Mouse (Mus musculus) v-Abl transformed pro-B cells (cell line): ENCODE measurements at regions not wholly inside any gene's neighbourhood (a gene's known extent, or its start where the extent isn't known, plus 50 kb on each side); places are given as distances from the start of the nearest gene placed in this dataset.

Experiments used
- in situ Hi-C, 2 experiments: fragments of 400-800 bp; cut with MboI; formaldehyde crosslinking; loops; one replicate each; pipeline ENCODE4 v1.15.1; 2025; ENCODE audit not compliant: unreplicated experiment in 2 of 2

DNA sequence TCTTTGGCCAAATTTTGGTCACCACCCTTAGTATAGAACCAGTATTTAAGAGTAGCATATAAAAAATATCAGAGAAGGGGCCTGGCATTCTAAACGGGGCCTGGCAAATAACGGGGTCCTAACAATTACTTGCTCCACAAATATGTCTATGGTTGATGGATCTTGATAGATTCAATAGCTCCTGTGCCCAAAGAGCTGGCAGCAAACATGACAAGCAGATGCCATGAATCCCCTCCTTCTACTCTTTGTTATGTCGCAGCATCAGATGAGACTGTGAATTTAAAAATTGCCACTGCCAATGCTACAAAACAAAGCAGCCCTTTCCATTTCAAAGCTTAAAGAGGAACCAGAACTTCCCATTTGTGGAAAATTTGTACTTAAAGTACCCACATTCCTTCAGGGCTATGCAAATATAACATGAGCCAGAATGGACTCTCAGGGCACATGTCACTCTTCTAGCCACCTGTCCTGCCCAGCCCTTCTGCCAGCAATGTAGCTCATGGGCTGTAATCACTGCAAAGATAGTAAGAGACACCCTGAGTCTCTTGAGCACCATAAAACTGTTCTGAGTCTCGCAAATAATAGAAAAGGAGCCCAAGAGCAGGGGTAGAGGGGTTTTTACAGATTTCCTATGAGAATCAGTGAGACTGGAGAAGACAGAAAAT is 342.4 kb upstream of the Kirrel3 start:
- in situ Hi-C loops = loop anchor here in 1 of 2 experiments (25.0 kb wide), 1 partner anchor 881 kb away; no protein-coding TSS in a partner anchor

DNA sequence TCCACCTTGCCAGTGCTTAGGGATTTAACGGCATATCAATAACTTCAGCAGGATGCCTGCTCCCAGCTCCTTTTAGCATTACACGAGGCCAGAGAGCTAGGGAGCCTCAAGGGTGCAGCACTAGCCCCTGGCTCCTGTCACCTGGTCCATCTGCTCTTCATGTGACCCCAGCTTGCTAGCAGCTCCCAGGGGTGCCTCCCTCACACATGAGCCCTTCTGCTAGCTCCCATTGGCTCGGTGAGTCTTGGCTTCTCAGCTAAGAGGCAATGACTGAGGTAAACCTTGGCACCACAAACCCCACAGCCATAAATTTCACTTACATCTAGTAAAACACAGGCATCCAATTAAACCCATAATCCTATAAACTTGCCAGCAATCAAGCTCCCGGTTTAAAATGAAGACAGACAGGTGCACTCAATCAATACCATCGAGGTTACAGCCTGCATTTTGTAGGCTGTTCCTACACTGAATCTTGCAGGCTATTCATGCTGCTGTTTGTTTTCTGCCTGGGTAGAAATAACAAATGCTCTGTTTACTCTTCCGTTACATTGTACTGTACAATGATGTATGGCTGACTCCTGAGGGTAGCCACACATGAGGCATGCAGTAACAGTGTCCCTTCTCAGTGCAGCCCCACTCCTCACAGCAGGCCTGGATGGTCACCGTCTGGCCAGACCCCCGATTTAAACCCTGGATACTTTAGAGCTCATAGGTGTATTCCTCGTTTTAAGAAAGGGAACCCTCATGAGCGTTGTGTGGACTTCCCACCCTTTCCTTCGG is 330.3 kb upstream of the Kirrel3 start:
- in situ Hi-C loops = no loop called here

DNA sequence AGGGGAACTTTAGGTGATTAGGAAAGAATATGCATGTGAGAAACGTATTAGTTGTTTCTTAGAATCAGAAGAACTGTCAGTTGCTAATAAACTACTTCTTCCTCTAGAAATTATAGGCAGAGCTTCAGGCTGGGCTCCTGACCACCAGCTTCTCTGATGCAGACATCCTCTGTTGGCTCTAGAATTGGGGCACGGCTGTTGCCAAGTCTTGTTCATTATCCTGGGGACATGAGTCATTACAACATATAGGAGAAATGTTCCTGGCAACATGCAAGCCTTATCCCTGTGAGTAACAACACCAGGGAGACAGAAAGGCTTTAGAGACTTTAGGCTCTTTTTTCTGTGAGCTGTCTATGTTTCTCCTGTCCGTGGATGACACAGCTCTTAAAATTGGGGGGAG is 329.1 kb upstream of the Kirrel3 start:
- in situ Hi-C loops = no loop called here

DNA sequence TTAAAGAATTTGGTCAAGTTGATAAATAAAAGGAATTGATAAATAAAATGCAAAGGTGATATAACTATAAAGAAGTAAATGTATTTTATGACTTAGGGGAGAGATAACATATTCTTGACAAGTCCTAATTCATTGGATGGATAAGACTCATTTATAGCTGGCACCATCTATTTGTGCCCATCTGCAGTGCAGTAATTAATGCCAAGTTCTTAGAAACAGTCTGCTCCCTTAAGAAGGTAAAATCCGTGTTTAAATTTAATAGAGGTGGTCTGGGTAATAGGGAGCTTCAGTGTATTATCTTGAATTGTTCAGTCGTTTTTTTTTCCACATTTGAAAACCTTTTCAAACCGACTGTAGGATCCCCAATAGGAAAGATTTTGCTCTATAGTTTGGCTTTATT is 324.6 kb upstream of the Kirrel3 start:
- in situ Hi-C loops = no loop called here

DNA sequence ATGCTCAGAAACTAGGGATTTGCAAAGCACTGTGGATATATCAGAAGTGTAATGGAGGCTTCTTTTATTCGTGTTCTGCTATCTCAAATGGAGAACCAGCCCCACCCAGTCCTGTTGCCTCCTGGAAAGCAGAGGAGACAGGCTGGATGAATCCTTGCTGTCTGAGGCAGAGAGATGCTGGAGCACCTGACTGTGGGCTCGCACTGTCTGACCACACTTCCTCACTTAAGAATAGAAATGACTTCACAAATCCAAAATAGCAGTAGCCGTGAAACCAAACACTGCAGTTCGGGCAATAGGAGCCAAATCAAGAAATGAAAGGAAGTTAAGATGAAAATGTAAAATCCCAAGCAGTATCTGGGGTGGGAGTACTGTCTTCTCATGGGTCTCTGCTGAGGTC is 299.4 kb upstream of the Kirrel3 start:
- in situ Hi-C loops = no loop called here

DNA sequence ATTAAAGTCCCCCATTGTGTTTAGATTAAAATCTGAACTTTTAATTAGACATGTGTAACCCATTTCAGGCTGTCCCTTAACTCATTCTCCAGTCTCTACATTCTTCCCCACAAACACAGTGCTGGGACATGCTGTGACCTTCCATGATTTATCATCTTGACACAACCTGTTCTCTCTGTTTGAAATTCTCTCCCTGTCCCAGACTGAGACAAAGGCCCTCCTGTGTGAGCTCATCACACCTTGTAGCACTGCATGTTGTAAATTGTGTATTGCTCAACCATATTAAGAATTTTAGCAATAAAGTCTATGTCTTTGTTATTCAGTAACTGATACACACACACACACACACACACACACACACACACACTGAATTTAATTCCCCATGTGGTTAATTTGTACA is 293.2 kb upstream of the Kirrel3 start:
- in situ Hi-C loops = no loop called here

DNA sequence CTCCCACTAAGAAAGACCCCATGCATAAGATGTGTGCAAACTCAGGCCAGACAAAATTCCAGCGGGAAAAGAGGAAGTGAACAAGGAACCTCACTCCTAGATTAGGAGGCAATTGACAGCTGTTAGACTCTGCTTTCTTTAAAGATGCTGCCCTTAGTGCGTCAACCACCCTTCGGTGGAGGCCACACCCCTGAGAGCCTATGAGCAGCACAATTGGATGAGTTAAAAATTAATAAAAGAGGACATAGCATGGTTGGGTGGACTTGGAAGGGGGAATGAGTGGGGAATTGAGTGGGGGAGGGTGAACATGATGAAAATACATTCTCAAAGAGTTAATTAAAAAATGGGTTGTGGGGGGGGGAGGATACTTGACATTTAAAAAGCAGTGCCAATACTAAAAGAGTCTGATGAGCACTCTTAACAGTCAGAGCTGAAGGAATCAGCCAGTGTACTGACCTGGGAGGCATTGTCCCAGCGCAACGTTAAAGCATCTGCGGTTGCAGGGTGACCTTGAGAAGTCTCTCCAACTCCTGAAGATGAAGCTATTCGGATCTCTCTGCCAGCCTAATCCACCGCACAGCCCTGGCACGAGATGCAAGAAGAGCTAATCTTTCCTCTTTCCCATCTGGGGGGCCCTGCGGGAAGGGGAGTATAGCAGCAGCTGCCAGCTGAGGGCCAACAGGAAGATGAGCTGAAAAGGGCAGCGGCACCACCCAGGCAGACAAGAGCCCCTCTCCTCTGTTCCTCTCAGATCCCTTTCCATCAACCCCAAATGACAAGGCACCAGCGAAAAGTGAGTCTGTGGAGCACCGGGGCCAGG is 283.4 kb upstream of the Kirrel3 start:
- in situ Hi-C loops = no loop called here

DNA sequence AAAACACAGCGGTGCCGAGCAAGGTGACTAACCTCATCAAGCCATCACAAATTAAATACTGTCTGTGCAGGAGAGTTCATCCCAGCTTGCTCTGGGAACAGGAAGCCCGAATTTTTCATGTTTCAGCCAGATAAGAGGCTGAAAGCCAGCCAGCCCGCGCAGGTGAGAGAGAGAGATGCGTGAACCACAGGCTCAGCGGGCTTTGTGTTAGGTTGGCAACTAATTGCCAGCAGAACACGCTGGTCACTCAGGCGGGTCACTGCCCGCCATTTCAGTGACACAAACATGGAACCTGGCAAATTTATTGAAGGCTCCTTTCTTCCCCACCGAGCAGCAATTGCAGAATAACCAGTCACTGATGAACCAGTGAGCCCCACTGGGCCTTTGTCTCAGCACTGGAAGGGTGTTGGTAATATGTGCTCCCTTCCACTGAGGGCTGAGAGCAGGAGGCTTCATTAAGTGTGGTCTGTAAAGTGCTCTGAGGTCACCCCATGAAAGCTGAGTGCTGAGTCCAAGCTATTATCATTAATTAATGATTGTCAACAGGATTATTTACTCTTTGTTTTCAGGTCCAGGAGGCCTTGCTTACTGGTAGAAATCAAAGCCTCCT is 282.6 kb upstream of the Kirrel3 start:
- in situ Hi-C loops = no loop called here

DNA sequence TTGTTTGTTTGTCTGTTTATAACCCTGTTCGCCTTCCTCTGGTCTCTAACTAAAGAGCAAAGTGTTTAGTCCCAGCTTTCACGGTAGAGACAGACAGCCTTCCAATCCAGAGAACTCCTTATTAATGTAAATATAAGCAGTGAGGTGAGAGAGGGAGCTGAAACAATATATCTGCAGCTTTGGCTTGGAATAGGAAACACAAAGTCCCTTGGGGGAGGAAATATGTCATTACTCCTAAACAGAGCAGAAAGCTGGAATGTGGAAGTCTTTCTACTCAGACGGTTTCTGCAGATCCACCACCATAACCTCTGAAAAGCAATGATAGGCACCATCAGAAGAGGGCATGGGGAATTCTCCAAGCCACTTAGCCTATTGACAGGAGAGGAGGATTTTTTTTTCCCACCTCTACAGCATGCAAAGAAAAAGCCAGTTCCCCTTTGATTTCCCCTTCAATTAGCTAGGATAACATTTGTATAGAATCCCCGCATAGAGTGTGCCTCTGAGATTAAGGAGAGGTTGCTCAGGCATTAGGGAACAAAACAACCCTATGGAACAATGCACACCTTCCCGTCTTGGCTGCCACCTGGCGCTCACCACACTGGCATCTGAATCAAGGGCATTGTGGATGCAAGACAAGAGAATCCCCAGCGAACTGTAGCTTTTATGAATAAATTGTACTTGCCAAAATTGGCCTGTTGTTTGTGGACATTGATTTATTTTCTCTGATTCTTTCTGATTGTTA is 281.9 kb upstream of the Kirrel3 start:
- in situ Hi-C loops = no loop called here

DNA sequence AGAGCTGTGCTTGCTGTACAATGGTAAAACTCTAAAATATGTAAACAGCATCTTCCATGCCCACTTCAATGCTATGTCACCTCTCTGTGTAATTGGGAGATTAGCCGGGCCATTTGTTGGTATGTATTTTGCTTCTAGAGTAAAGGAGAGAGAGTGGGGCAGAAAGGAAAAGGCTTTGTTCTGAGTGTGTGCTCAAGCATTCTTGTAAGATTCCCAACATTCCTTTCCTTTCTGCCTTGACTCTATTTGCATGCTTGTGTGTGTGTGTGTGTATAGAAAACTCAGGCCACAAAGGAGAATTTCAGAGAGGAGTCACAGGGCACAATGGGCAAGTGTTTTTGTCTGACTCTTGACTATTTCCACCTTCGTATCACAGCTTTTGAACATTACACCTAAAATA is 281.2 kb upstream of the Kirrel3 start:
- in situ Hi-C loops = no loop called here

DNA sequence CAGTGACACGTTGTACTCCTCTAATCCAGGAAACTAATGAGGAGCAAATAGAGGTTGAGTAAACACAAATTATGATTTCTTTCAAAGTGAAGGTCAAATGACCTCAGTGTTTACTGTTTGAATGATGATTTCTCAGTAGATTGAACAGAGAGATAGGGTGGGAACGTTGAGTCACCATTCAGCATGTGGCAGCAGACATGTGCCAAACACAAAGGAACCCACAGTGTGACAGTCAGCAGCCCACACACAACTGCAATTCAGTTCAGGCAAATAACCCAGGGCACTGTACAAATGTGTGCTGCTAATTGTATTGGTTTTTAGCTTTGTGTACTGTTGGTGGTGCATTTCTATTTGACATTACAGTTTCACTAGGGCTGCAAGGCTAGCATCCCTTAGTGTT is 254.1 kb upstream of the Kirrel3 start:
- in situ Hi-C loops = no loop called here

DNA sequence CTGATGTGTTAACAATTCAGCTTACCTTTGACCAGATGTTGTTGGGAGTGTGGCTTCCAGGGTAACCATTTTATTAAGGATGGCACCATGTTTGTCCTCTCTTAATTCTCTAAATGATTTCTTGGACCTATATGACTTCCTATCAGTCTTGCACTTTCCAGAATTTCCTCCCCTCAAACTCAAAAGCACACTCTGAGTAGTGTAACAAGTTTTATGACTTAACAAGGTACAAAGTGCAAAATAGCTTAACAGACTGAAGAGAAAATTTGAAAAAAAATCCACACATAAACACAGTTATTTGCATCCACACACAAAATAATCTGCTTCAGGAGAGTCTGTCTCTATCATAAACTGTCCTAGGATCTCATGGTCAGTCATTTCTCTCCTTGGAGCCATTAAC is 251.0 kb upstream of the Kirrel3 start:
- in situ Hi-C loops = no loop called here

DNA sequence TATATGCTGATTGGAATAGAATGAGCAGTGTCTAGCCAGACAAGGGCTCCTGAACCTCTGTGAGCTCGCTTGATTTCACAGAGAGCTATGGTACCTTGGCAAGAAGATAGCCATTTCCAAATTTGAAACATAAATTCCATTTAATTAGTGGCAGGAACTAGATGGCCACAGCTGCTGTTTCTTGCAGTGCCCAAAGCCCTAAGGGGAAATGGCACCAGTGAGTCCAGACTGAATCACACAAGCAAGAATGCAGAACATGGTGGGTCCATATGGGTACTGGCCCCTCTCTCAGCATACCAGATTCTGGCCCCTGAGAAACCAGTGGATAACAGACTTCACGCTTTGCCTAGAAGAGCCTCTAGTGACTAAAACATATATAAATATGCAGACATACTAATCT is 246.2 kb upstream of the Kirrel3 start:
- in situ Hi-C loops = no loop called here

DNA sequence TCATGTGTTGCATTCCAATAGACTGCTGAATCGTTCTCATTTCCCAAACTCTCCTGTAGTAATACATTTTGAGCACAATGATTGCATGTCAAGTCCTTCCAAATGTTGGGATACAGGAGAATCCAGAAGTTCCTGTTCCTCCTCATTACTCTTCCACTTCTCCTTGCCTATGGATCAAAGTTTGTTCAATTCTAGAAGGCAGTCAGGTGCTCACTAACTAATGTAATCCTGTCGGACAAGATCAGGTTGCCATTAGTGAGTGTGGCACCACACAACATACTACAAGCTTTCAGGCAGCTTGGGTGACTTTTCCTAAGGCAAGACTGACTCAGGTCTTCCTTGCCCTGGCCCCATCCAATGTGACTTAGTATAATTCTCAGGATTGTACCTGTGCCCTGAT is 242.0 kb upstream of the Kirrel3 start:
- in situ Hi-C loops = no loop called here

DNA sequence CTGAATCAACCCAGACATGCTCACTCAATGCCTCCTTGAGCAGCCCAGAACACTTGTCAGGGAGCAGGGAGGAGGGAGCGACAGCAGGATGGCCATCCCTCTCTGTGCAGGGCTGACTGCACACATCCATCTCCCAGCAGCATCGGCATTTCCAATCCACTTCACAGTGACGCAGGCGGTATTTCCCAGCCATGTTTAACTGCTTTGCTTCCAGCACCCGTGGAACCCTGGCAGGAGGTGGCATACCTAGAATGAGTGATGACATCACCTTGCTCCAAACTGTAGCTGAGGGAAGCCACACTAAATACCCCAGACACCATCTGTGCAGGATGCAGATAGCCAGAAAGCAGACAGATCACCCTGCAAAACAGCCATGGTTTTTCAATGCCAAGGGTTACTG is 241.1 kb upstream of the Kirrel3 start:
- in situ Hi-C loops = no loop called here

DNA sequence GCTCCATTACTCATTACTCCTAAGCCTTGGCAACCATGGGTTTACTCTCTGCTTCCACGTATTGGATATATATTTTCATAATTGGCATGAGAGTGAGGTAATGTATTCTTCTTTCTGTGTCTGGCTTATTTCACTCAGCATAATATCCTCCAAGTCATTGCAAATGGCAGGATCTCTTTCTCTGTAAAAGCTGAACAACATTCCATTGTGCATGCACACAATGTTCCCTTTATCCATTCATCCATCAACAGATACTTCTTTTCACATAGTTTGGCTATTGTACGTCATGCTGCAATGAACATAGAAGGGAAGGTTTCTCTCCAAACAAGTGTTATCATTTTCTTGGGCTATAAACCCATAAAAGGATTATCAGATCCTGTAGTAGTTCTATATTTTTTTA is 232.9 kb upstream of the Kirrel3 start:
- in situ Hi-C loops = no loop called here

DNA sequence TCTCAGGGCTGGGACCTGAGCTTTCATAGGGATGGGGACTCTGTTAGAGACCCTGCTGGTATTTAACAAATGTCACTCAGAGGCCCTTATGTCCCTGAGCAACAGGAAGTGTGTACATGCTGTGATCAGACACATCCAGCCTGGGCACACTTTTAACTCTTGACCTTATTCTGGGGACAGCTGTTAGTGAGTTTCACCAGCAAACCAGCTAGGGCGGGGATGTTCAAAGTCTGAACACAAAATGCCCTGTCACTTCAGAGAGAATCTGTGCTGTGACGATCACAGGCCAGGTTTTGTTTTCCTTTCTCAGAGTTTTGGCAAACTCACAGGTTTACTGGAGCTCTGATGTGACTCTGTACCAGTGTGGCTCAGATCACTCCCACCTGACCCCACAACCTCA is 227.2 kb upstream of the Kirrel3 start:
- in situ Hi-C loops = no loop called here

DNA sequence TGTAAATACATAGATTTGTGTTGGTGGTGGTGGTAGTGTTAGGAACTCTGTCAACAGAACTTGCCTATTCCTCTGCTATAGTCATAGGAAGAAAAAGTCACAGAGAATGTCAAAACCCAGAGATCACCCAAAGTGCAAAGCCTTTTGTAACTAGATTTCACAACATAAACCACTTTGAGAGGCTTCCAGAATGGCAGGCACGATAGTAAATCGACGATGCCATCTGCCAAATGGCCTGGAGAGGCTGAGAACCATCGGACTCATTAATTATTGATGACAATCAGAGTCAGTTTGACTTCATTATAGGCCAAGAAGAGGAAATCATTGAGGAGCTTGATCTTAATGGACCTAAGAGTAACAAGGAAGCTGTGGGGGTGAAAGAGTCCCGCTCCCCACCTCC is 207.6 kb upstream of the Kirrel3 start:
- in situ Hi-C loops = no loop called here

DNA sequence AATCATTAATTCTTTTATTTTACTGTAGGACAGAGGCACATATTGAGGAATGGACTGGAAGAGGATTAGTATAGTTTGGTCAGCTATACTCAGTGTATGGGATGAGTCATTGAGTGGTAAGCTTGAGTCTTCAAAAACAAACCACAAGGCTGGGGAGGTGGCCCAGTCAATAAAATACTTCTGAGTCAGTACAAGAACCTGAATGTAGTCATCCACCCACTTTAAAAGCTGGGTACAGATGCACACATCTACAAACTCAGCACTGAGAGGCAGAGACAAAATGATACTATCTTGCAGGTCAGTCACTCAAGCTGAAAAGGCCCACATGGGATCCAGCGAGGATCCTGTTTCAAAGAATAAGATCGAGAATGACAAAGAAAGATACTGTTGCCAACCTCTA is 206.3 kb upstream of the Kirrel3 start:
- in situ Hi-C loops = no loop called here

DNA sequence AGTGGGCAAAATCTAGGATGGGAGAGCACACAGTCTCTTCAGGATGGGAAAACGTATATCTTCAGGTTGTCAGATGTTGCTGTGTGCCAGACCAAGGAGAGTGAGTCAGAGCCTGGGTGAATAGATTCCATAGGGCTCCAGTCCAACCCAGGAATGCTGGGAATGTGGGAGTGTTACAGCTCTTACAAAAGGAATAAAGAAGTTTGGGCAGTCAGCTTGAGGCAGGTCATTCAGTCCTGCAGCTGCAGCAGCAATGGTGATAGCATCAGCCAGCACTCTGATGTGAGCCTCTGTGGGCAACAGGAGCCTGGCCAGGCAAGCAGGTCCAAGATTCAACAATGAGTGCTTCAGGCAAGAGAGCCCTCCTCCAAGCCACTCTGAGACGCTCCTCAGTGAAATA is 205.8 kb upstream of the Kirrel3 start:
- in situ Hi-C loops = no loop called here
